Mouse (Mus musculus) heart, embryonic 11.5 days (tissue): Measurements from ENCODE around the gene Bik. TPM values are rescaled to one million over a fixed set of nuclear protein-coding genes. Genes with fewer than 3 reads are reported as not detected.

ENCODE experiments used
- ATAC-seq: fragments of 200-750 bp; cut with Nextera tagmentation; replicated peaks from 2 replicates; pipeline ENCODE4 v1.8.0; 2017; ENCODE audit warnings: moderate library complexity; ENCODE audit not compliant: insufficient number of reproducible peaks, low FRiP score, low TSS enrichment
- H3K27ac ChIP-seq: fragments of 300-500 bp; sonication (generic); 2 replicates; pipeline ENCODE4 v1.5.1; 2014; ENCODE audit warnings: mild to moderate bottlenecking, low read depth, low read length
- H3K27me3 ChIP-seq: fragments of 300-500 bp; sonication (generic); 2 replicates; pipeline ENCODE4 v1.6.1; 2014; ENCODE audit warnings: mild to moderate bottlenecking, low read length, mixed read lengths; ENCODE audit not compliant: control insufficient read depth, insufficient read depth
- H3K36me3 ChIP-seq: fragments of 300-500 bp; sonication (generic); 2 replicates; pipeline ENCODE4 v1.6.1; 2014; ENCODE audit warnings: mild to moderate bottlenecking, low read length, moderate library complexity, mixed read lengths; ENCODE audit not compliant: control insufficient read depth, insufficient read depth
- H3K4me1 ChIP-seq: fragments of 300-500 bp; sonication (generic); 2 replicates; pipeline ENCODE4 v1.6.1; 2014; ENCODE audit warnings: low read length; ENCODE audit not compliant: control insufficient read depth, insufficient read depth
- H3K4me2 ChIP-seq: fragments of 300-500 bp; sonication (generic); 2 replicates; pipeline ENCODE4 v1.6.1; 2014; ENCODE audit warnings: mild to moderate bottlenecking, moderate library complexity
- H3K4me3 ChIP-seq: fragments of 300-500 bp; sonication (generic); 2 replicates; pipeline ENCODE4 v1.5.1; 2014; ENCODE audit warnings: low read depth, low read length
- H3K9ac ChIP-seq: fragments of 300-500 bp; sonication (generic); 2 replicates; pipeline ENCODE4 v1.6.1; 2014; ENCODE audit warnings: mild to moderate bottlenecking, low read depth, low read length, moderate library complexity
- H3K9me3 ChIP-seq: fragments of 300-500 bp; sonication (generic); replicated peaks from 2 replicates; pipeline ENCODE4 v1.6.1; 2016; ENCODE audit warnings: low read length; ENCODE audit not compliant: control insufficient read depth
- WGBS: fragments of 180-500 bp; shearing (Covaris S2); extraction: QIAGEN DNeasy Blood & Tissue Kit; methylation state at CpG from one replicate; pipeline ENCODE4 v1.1.7; 2014; ENCODE audit not compliant: insufficient replicate concordance; 5-methylcytosine and 5-hydroxymethylcytosine counted together
- polyA plus RNA-seq: library from polyadenylated mRNA; unstranded; fragments of >200 nt; fragmentation: Nextera tagmentation; extraction: Ambion mirVana; gene quantifications from 2 replicates; pipeline ENCODE4 v1.2.1, GENCODE M21; 2014

Gene Bik
- polyA plus RNA-seq, 1 experiment from 2014 or later: 33.0 TPM

GRCm38 (mm10) chr15:83520861-83521382, 5.7 kb upstream of the Bik start:
- 76% methylated on average over 6 of the region's 6 CpGs for WGBS
- ATAC-seq: no peak
- Histone ChIP-seq H3K4me2 (no peak overlapping the region), H3K4me1 (peaks cover 49% of the 10 kb centered on the region), H3K27ac (no peak overlapping the region), H3K27me3 (no peaks in the 10 kb centered on the region), H3K9ac (no peak overlapping the region), H3K36me3 (no peaks in the 10 kb centered on the region), H3K9me3 (no peaks in the 10 kb centered on the region), H3K4me3 (no peak overlapping the region)

DNA sequence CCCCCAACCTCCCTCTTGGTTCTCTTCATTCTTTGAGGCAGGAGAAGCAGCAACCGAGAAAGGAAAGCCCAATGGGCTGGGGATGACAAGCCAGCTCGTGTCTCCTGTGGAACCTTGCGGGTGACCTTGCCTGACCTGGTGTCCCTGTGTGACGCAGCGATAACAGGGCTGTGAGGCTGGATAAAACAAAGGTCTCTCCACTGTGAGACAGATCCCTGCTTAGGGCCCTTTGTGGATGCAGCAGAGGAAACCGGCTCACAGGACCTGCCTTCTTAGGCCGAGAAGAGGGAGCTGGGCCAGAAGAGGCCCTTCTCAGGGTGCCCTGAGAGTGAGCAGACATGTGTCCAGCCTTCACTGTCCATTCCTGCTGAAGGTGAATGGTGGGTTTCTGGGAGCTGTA, 3.5 kb upstream of the Bik start:
- peaks cover 64% of the 10 kb centered on the region for H3K4me1 ChIP-seq
- peak overlapping the region; percentile 89 for H3K4me2 ChIP-seq
- H3K9ac ChIP-seq: peak overlapping the region; percentile 59
- H3K9me3 ChIP-seq: no peaks in the 10 kb centered on the region
- H3K4me3 ChIP-seq: 0 out of 2 replicates have a peak overlapping the region, but pooled peaks have one; percentile 10
- H3K27me3 ChIP-seq: peaks cover 6% of the 10 kb centered on the region; the same call in 1 of the 2 replicates
- no peaks in the 10 kb centered on the region for H3K36me3 ChIP-seq
- WGBS: 9% methylated on average over 7 of the region's 7 CpGs
- peak; percentile 66 for ATAC-seq
- peak overlapping the region; percentile 97 for H3K27ac ChIP-seq

DNA sequence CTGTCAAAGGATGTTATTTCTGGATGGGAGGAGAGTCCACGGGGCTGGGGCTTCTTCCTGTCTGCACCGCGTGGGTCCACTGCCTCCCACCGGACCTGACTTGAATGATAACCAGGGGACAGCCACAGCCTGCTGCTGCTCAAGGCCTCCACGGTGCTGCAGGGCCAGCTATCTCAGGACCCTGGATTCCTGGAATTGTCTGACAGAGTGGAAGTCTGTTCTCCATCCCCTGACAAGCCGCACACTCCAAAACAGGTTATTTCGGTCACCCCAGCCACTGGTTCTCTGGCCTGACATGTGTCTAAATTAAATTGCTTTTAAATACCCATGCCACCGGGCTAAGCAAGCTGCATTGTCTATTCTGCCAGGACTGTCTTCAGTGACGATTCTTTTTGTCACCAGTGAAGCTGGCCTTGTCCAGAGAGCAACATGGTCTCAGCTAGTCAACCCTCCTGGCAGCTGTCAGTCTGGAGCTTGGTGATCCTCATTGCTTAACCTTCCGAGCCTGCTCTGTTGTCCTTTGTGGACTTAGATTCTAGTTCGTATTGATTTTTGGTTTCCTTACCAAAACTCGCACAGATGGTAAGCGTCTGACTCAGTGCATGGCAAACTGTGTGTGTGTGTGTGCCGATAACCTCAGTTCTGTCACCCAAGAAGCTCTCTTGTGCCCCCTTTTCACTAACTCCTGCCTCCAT, 2.9 kb upstream of the Bik start:
- Histone ChIP-seq H3K4me1 (peaks cover 62% of the 10 kb centered on the region), H3K4me2 (peak overlapping the region; percentile 89), H3K9me3 (no peaks in the 10 kb centered on the region), H3K27ac (peak overlapping the region; percentile 97), H3K27me3 (peaks cover 6% of the 10 kb centered on the region; the same call in 1 of the 2 replicates), H3K9ac (peak overlapping the region; percentile 59), H3K4me3 (peak overlapping the region; percentile 21), H3K36me3 (no peaks in the 10 kb centered on the region)
- 22% methylated on average over 14 of the region's 14 CpGs for WGBS
- ATAC-seq: peak; percentile 83

- peaks cover 67% of the 10 kb centered on the region for H3K4me1 ChIP-seq
- peak overlapping the region; percentile 97 for H3K27ac ChIP-seq
- no peaks in the 10 kb centered on the region for H3K9me3 ChIP-seq
- peaks cover 6% of the 10 kb centered on the region; the same call in 1 of the 2 replicates for H3K27me3 ChIP-seq
- H3K4me2 ChIP-seq: peak overlapping the region; percentile 89
- no peaks in the 10 kb centered on the region for H3K36me3 ChIP-seq
- H3K9ac ChIP-seq: peak overlapping the region; percentile 47
- peak overlapping the region; percentile 21; the same call in 1 of the 2 replicates for H3K4me3 ChIP-seq
- WGBS: 70% methylated on average over 3 of the region's 3 CpGs
- no peak for ATAC-seq
Measured at GRCm38 (mm10) chr15:83524333-83524729, 2.3 kb upstream of the Bik start.

GRCm38 (mm10) chr15:83527092-83527437, 403 bp downstream of the Bik start:
- Histone ChIP-seq H3K4me1 (peaks cover 72% of the 10 kb centered on the region), H3K9ac (peak overlapping the region; percentile 72), H3K4me3 (peak overlapping the region; percentile 68), H3K27ac (no peak overlapping the region), H3K4me2 (peak overlapping the region; percentile 89), H3K9me3 (no peaks in the 10 kb centered on the region), H3K27me3 (peaks cover 6% of the 10 kb centered on the region; the same call in 1 of the 2 replicates), H3K36me3 (0 out of 2 replicates have a peak, but pooled peaks cover 2% of the 10 kb centered on the region)
- 2% methylated on average over 26 of the region's 26 CpGs for WGBS
- no peak for ATAC-seq

DNA sequence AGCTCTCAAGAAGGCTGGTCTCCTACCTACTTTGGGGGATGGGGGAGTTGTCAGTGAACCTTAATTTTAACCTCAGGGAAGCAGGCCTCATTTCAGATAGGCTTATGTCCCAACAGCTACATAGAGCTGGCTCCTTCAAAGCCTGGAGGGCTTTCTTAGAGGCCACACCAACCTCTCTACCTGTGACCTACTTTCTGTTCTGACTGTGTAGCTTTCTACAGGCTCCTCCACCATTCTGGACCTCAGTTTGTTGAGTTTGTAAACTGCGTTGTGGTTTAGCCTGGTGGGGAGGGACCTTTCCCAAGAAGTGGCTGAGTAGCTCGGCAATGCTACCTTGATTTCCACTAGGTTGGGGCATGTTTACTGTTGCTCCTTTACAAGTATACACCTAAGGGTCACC, 1.1 kb downstream of the Bik start:
- Histone ChIP-seq H3K4me2 (peak overlapping the region; percentile 89), H3K36me3 (0 out of 2 replicates have a peak, but pooled peaks cover 3% of the 10 kb centered on the region), H3K27me3 (peaks cover 6% of the 10 kb centered on the region; the same call in 1 of the 2 replicates), H3K4me1 (peaks cover 65% of the 10 kb centered on the region), H3K4me3 (peak overlapping the region; percentile 68), H3K27ac (no peak overlapping the region), H3K9me3 (no peaks in the 10 kb centered on the region), H3K9ac (peak overlapping the region; percentile 72)
- 49% methylated on average over 2 of the region's 2 CpGs for WGBS
- ATAC-seq: no peak

DNA sequence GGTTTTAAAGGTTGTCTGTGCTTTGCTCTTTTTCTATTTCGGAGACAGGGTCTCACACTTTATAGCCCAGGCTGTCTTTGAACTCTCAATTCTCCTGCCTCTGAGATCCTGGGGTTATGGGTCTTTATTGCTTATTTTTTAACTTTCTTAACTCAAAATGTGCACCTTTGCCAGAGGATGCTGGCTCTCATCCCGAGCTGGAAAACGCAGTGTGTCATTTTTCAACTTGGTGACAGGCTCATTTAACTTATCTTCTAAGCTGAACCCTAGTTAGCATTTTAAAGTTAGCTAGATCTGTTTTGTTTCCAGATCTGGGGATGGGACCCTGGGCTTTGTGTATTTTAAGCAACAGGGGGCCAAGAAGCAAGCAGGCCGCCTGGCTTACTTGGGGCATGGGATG, 2.2 kb downstream of the Bik start:
- peaks cover 6% of the 10 kb centered on the region; the same call in 1 of the 2 replicates for H3K27me3 ChIP-seq
- ATAC-seq: no peak
- no peak overlapping the region for H3K9ac ChIP-seq
- peak overlapping the region; percentile 89 for H3K4me2 ChIP-seq
- H3K4me1 ChIP-seq: peaks cover 59% of the 10 kb centered on the region
- no peak overlapping the region for H3K27ac ChIP-seq
- H3K36me3 ChIP-seq: 0 out of 2 replicates have a peak, but pooled peaks cover 3% of the 10 kb centered on the region
- H3K4me3 ChIP-seq: no peak overlapping the region
- H3K9me3 ChIP-seq: no peaks in the 10 kb centered on the region
- WGBS: 47% methylated on average over 4 of the region's 4 CpGs

DNA sequence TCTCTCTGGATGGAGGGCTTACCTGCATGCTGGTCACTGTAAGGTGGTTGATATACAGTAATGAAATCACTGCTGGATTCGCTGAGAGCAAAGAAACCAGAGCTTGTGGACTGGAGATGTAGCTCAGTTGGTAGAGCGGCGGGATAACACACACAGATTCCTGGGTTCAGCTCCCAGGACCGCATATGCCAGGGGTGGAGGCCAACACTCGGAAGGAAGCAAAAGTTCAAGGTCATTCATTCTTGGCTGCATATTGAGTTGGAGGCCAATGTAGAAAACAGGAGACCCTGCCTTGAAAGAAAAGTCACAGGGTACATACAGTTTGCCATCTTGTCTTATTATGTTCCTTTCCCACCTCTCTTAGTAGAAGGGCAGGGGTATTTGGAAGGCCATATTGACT, 3.1 kb downstream of the Bik start:
- H3K27me3 ChIP-seq: peaks cover 6% of the 10 kb centered on the region; the same call in 1 of the 2 replicates
- H3K36me3 ChIP-seq: 0 out of 2 replicates have a peak, but pooled peaks cover 3% of the 10 kb centered on the region
- no peak overlapping the region for H3K9ac ChIP-seq
- no peak overlapping the region for H3K27ac ChIP-seq
- peak overlapping the region; percentile 89 for H3K4me2 ChIP-seq
- no peaks in the 10 kb centered on the region for H3K9me3 ChIP-seq
- 78% methylated on average over 5 of the region's 5 CpGs for WGBS
- H3K4me3 ChIP-seq: no peak overlapping the region
- no peak for ATAC-seq
- H3K4me1 ChIP-seq: peaks cover 54% of the 10 kb centered on the region
